Mouse (Mus musculus): ENCODE measurements around the gene Erc2. TPM values are rescaled to one million over a fixed set of nuclear protein-coding genes. Genes with fewer than 3 reads are reported as not detected.

Erc2 gene
- total RNA-seq, 1 experiment from 2014 or later, result 6.4 TPM

GRCm38 (mm10) chr14:28300095-28300494 is 677.9 kb downstream of the Erc2 start:
- DNase-seq, result no peak

GRCm38 (mm10) chr14:28301251-28301650 is 679.0 kb downstream of the Erc2 start:
- DNase-seq, result peak; percentile 31

- DNase-seq, result peak; percentile 25
Observed at GRCm38 (mm10) chr14:28304131-28304530, 681.9 kb downstream of the Erc2 start.

GRCm38 (mm10) chr14:28308661-28309060 is 686.4 kb downstream of the Erc2 start:
- DNase-seq, result peak; percentile 73

- no peak for DNase-seq
Observed at GRCm38 (mm10) chr14:28316851-28317250, 694.6 kb downstream of the Erc2 start.

- no peak for DNase-seq
Observed at GRCm38 (mm10) chr14:28321916-28322534, 699.8 kb downstream of the Erc2 start.

- no peak for DNase-seq
Observed at GRCm38 (mm10) chr14:28323243-28323642, 701.0 kb downstream of the Erc2 start.

- no peak for DNase-seq
Observed at GRCm38 (mm10) chr14:28323727-28324126, 701.5 kb downstream of the Erc2 start.

- no peak for DNase-seq
Observed at GRCm38 (mm10) chr14:28326456-28326855, 704.2 kb downstream of the Erc2 start.

GRCm38 (mm10) chr14:28328512-28328911 is 706.3 kb downstream of the Erc2 start:
- DNase-seq, result peak; percentile 17

- DNase-seq, result no peak
Observed at GRCm38 (mm10) chr14:28331108-28331507, 708.9 kb downstream of the Erc2 start.

GRCm38 (mm10) chr14:28332351-28332953 is 710.2 kb downstream of the Erc2 start:
- no peak for DNase-seq

GRCm38 (mm10) chr14:28339146-28339545 is 716.9 kb downstream of the Erc2 start:
- DNase-seq, result no peak

- DNase-seq, result no peak
Observed at GRCm38 (mm10) chr14:28349129-28349528, 726.9 kb downstream of the Erc2 start.

- no peak for DNase-seq
Observed at GRCm38 (mm10) chr14:28356031-28356430, 733.8 kb downstream of the Erc2 start.

- no peak for DNase-seq
Observed at GRCm38 (mm10) chr14:28359502-28359901, 737.3 kb downstream of the Erc2 start.

GRCm38 (mm10) chr14:28359983-28360382 is 737.8 kb downstream of the Erc2 start:
- DNase-seq, result no peak

- no peak for DNase-seq
Observed at GRCm38 (mm10) chr14:28362336-28362735, 740.1 kb downstream of the Erc2 start.

- DNase-seq, result no peak
Observed at GRCm38 (mm10) chr14:28370713-28371112, 748.5 kb downstream of the Erc2 start.

- no peak for DNase-seq
Observed at GRCm38 (mm10) chr14:28371651-28372050, 749.4 kb downstream of the Erc2 start.

- no peak for DNase-seq
Observed at GRCm38 (mm10) chr14:28375642-28376091, 753.4 kb downstream of the Erc2 start.

- no peak for DNase-seq
Observed at GRCm38 (mm10) chr14:28376208-28376805, 754.1 kb downstream of the Erc2 start.

GRCm38 (mm10) chr14:28377519-28377918 is 755.3 kb downstream of the Erc2 start:
- no peak for DNase-seq

- no peak for DNase-seq
Observed at GRCm38 (mm10) chr14:28380129-28380528, 757.9 kb downstream of the Erc2 start.
